Mouse (Mus musculus) heart, postnatal 0 days (tissue): ENCODE measurements around the gene Gipc2. TPM values are rescaled to one million over a fixed set of nuclear protein-coding genes. Genes with fewer than 3 reads are reported as not detected.

Experiments
- ATAC-seq: fragments of 200-750 bp; cut with Nextera tagmentation; 2 replicates; pipeline ENCODE4 v1.8.0; 2017; ENCODE audit warnings: low read depth, moderate number of reproducible peaks, moderate library complexity; ENCODE audit not compliant: insufficient read depth
- DNase-seq: peaks from one replicate; pipeline ENCODE4 v3.0.0-alpha.2; 2016; ENCODE audit warnings: low spot score
- H3K27ac ChIP-seq: fragments of 300-500 bp; sonication (generic); 2 replicates; pipeline ENCODE4 v1.5.1; 2014; ENCODE audit warnings: low read depth, mild to moderate bottlenecking
- H3K27me3 ChIP-seq: fragments of 300-500 bp; sonication (generic); 2 replicates; pipeline ENCODE4 v1.6.1; 2014; ENCODE audit warnings: low read length, mixed read lengths; ENCODE audit not compliant: control insufficient read depth, insufficient read depth
- H3K36me3 ChIP-seq: fragments of 300-500 bp; sonication (generic); replicated peaks from 2 replicates; pipeline ENCODE4 v1.6.1; 2014; ENCODE audit warnings: low read length, mixed read lengths; ENCODE audit not compliant: control insufficient read depth, insufficient read depth
- H3K4me1 ChIP-seq: fragments of 300-500 bp; sonication (generic); 2 replicates; pipeline ENCODE4 v1.6.1; 2014; ENCODE audit warnings: antibody characterized with exemption; ENCODE audit not compliant: control insufficient read depth, insufficient read depth
- H3K4me2 ChIP-seq: fragments of 300-500 bp; sonication (generic); 2 replicates; pipeline ENCODE4 v1.6.1; 2014; ENCODE audit warnings: low read depth, mild to moderate bottlenecking, low read length, moderate library complexity
- H3K4me3 ChIP-seq: fragments of 300-500 bp; sonication (generic); 2 replicates; pipeline ENCODE4 v1.5.1; 2014; ENCODE audit warnings: low read depth, low read length
- H3K9ac ChIP-seq: fragments of 300-500 bp; sonication (generic); replicated peaks from 2 replicates; pipeline ENCODE4 v1.6.1; 2014; ENCODE audit warnings: low read depth, low read length, mixed read lengths
- H3K9me3 ChIP-seq: fragments of 300-500 bp; sonication (generic); replicated peaks from 2 replicates; pipeline ENCODE4 v1.6.1; 2016; ENCODE audit warnings: low read length; ENCODE audit not compliant: control insufficient read depth
- CTCF ChIP-seq: IDR thresholded peaks from 2 replicates; pipeline ENCODE4 v1.5.1; 2016; ENCODE audit warnings: antibody characterized with exemption, control low read depth, low read depth
- EP300 ChIP-seq: IDR thresholded peaks from 2 replicates; pipeline ENCODE4 v1.6.1; 2016; ENCODE audit warnings: antibody characterized with exemption, low read depth
- WGBS: fragments of 180-500 bp; shearing (Covaris S2); extraction: QIAGEN DNeasy Blood & Tissue Kit; methylation state at CpG from one replicate; pipeline ENCODE4 v1.1.7; 2014; 5-methylcytosine and 5-hydroxymethylcytosine counted together
- polyA plus RNA-seq: library from polyadenylated mRNA; unstranded; fragments of >200 nt; fragmentation: Nextera tagmentation; extraction: Ambion mirVana; gene quantifications from 2 replicates; pipeline ENCODE4 v1.2.1, GENCODE M21; 2015
- total RNA-seq: library from RNA; depleted of rRNA; stranded (reverse); fragments of >200 nt; gene quantifications from 2 replicates; pipeline ENCODE4 v1.2.3, GENCODE M21; 2014; ENCODE audit warnings: low replicate concordance

Gipc2 gene
- total and polyA plus RNA-seq, 2 experiments from 2014 or later = 3.3 TPM; not detected in 1

DNA sequence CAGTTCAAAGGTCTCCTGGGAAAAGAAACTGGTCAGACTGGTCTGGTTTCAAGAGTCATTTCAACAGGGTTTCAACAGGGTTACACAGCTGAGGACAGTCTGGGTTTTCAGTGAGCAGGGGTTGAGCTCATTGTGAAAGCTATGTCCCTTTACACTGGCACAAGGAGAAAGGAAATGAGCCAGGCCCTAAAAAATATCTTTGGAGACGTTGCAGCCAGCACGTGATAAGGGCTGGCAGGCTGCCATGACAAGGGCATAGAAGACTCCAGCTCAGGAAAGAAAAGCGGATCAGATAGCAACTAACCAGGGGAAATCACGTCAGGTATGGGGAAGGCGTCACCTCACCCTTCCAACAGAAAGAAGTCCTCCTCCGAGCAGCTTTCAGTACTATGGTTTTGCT, 43.9 kb downstream of the Gipc2 start:
- ATAC-seq (peak; percentile 59), DNase-seq (peak; percentile 58)
- peak overlapping the region; percentile 30 for H3K4me2 ChIP-seq
- H3K4me3 ChIP-seq = no peak overlapping the region
- peak overlapping the region; percentile 78 for H3K27ac ChIP-seq
- 0 out of 2 replicates have a peak overlapping the region, but pooled peaks have one; percentile 29 for H3K9ac ChIP-seq
- H3K36me3 ChIP-seq = no peaks in the 10 kb centered on the region
- peaks cover 30% of the 10 kb centered on the region for H3K4me1 ChIP-seq
- H3K9me3 ChIP-seq = no peaks in the 10 kb centered on the region
- TF ChIP-seq EP300 (no peak), CTCF (no peak)
- no peaks in the 10 kb centered on the region for H3K27me3 ChIP-seq
- 13% methylated on average over 6 of the region's 6 CpGs for whole genome bisulfite sequencing

DNA sequence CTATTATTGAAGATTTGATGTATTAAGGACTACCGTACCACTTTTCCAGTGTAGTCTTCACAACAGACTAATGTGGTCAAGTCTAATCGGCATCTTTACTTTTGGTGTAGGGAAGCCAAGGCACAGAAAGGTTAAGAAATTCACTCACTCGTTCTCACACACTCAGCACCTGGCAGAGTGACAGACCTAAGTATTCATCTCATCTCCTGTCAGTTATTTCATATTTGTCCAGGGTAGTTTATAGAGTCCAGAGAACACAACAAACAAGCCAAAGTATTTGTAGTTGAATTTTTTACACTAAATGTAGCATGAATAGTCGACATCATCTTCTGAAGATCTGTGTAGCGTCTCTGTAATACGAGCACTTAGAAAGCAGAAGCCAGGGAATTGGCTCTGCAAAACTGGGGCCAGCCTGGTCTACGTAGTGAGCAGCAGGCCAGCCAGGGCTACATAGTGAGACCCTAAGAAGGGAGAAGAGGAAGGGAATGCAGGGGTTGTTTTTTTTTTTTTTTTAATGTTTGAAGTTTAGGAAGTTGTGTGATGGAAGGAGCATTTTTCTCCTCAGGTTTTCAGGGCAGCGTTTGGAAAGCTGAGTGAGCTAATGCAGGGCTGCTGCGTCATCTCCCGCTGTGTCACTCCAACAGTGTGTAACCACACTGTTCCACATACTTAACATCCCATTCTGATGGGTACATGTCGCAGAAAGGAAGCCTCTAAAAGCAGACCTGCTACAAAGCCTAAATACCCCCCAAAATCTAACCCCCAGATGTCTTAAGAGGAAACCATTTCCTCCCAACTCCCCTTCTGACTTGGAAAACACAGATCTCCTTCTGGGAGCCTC, 44.6 kb downstream of the Gipc2 start:
- WGBS = 63% methylated on average over 11 of the region's 11 CpGs
- Histone ChIP-seq H3K36me3 (no peaks in the 10 kb centered on the region), H3K4me3 (no peak overlapping the region), H3K27ac (peak overlapping the region; percentile 78), H3K27me3 (no peaks in the 10 kb centered on the region), H3K9ac (0 out of 2 replicates have a peak overlapping the region, but pooled peaks have one; percentile 29), H3K4me2 (peak overlapping the region; percentile 30; the same call in 1 of the 2 replicates), H3K4me1 (peaks cover 30% of the 10 kb centered on the region), H3K9me3 (no peaks in the 10 kb centered on the region)
- ATAC-seq (no peak), DNase-seq (no peak)
- TF ChIP-seq CTCF (no peak), EP300 (no peak)

DNA sequence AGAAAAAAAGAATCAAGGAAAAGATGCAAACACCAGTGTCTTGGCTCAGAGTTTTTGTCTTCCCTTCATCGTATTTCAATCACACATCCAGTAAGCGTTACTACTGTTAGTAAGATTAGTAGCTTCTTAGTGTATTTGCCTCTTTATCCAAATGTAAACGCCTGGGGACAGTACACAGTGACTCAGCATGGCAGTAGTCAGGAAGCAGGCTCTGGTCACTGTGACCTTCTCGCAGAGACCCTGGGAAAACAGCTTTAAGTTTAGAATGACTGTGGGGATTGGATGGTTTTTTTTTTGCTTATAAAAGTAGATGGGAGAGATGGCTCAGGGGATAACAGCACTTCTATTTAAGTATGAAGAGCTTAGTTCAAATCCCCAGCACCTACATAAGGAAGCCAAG, 46.0 kb downstream of the Gipc2 start:
- Histone ChIP-seq H3K9ac (no peak overlapping the region), H3K4me2 (no peak overlapping the region), H3K27me3 (no peaks in the 10 kb centered on the region), H3K27ac (no peak overlapping the region), H3K36me3 (no peaks in the 10 kb centered on the region), H3K4me1 (peaks cover 30% of the 10 kb centered on the region), H3K4me3 (no peak overlapping the region), H3K9me3 (no peaks in the 10 kb centered on the region)
- no peak for TF ChIP-seq CTCF
- no peak for TF ChIP-seq EP300
- WGBS = 41% methylated on average over 4 of the region's 4 CpGs
- no peak for ATAC-seq
- no peak for DNase-seq

DNA sequence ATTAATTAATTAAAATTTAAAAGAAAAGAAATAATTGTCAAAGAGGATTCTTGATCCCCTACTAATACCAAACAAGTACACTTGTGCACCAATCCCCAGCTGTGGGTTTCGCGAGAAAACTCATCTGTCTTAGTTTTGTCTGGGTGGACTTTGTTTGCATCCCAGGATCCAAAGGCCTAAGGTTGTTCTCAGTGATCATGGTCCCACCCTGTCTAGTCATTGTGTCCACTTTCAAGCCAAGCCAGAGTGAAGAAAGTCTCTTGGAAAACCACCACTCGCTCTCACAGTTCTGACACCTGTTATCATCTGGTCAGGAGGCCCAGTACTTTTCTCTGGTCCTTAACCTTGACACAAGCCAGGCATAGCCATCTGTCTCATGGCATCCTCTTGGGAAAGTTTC, 48.1 kb downstream of the Gipc2 start:
- Histone ChIP-seq H3K27ac (no peak overlapping the region), H3K9ac (no peak overlapping the region), H3K9me3 (no peaks in the 10 kb centered on the region), H3K4me3 (no peak overlapping the region), H3K36me3 (no peaks in the 10 kb centered on the region), H3K27me3 (no peaks in the 10 kb centered on the region), H3K4me1 (peaks cover 35% of the 10 kb centered on the region), H3K4me2 (no peak overlapping the region)
- DNase-seq = no peak
- no peak for TF ChIP-seq EP300
- TF ChIP-seq CTCF = no peak
- 86% methylated on average over 3 of the region's 3 CpGs for WGBS
- no peak for ATAC-seq

DNA sequence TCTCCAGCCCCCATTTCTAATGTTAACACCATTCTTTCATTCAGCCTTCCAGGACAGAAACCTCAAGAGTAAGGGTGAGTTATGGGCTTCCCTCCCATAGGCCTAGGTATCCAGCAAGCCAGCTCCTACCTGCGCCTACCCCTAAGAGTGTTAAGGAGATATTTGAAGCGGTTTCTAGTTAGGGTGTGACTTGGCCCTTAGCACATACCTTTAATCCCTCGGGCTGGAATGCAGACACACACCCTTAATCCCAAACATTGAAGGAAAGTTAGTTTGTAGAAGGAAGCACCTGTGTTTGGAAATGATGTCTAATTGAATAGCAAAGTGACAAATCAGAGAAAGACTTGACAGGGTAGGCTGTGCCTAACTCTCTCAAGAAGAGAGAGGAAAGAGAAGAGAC, 49.9 kb downstream of the Gipc2 start:
- 90% methylated on average over 3 of the region's 3 CpGs for WGBS
- Histone ChIP-seq H3K36me3 (no peaks in the 10 kb centered on the region), H3K27me3 (no peaks in the 10 kb centered on the region), H3K4me2 (no peak overlapping the region), H3K27ac (no peak overlapping the region), H3K9me3 (no peaks in the 10 kb centered on the region), H3K4me3 (no peak overlapping the region), H3K9ac (no peak overlapping the region), H3K4me1 (peaks cover 20% of the 10 kb centered on the region)
- ATAC-seq = no peak
- TF ChIP-seq EP300 = no peak
- TF ChIP-seq CTCF = no peak
- no peak for DNase-seq

DNA sequence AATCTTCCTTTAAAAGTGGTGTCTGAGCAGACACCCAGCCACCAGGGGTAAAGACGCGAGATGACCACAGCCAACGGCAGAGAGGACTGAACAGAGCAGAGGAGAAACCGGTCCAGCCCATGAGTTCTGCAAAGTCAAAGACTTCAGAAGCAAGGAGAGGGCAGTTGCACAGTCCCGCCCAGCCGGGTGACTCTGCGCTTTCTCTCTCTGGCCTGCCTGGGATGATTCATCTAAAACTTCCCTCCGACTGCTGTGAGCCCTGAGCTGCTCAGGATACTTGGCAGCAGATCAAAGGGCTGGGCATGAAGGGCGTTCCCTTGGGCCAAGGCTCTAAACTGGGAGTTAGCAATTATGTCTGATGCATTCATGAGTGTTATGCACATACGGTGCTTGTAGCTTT, 51.2 kb downstream of the Gipc2 start:
- WGBS = 6% methylated on average over 10 of the region's 10 CpGs
- H3K4me3 ChIP-seq = no peak overlapping the region
- H3K9me3 ChIP-seq = no peaks in the 10 kb centered on the region
- TF ChIP-seq EP300 (no peak), CTCF (no peak)
- H3K36me3 ChIP-seq = no peaks in the 10 kb centered on the region
- peak overlapping the region; percentile 46 for H3K4me2 ChIP-seq
- H3K9ac ChIP-seq = peak overlapping the region; percentile 26; the same call in 1 of the 2 replicates
- H3K4me1 ChIP-seq = 0 out of 2 replicates have a peak, but pooled peaks cover 7% of the 10 kb centered on the region
- H3K27me3 ChIP-seq = no peaks in the 10 kb centered on the region
- ATAC-seq (peak; percentile 88), DNase-seq (peak; percentile 96)
- peak overlapping the region; percentile 60 for H3K27ac ChIP-seq
